ENCODE assay signal across 24 mouse cellular contexts in the genomic region with DNA sequence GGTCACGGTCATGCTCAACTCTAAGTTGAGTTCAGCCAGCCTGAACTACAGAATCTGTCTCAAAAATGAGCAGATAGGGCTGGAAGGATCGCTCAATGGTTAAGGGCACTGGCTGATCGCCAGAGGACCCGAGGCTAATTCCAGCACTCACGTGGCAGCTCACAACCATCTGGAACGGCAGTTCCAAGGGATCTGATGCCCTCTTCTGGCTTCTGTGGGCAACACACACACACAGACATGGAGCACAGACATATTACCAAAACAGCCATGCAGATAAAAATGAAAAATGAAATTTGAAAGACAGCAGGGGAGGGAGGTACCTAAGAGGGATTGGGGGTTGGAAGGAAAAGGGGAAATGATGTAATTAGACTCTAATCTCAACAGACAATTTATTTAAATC. TPM values are rescaled to one million over a fixed set of nuclear protein-coding genes. Genes with fewer than 3 reads are reported as not detected.
DNase-seq lines count a peak whose midpoint lies in the region; ATAC-seq and TF ChIP-seq lines count a peak whose summit lies in the region.
"Had no signal": no experiment of that assay in that cellular context is flagged by ENCODE, and none has a peak within 500 bp of the region (broad histone marks: within the 10 kb centered on the region; RNA-seq: fewer than 3 reads in every experiment).

No protein-coding gene starts in this region.

- no peaks in the 10 kb centered on the region for H3K9me3 ChIP-seq in intestine, postnatal 0 days (ENCODE audit: control insufficient read depth)
- no peaks in the 10 kb centered on the region for H3K9me3 ChIP-seq in intestine, embryonic 16.5 days (ENCODE audit: control insufficient read depth, low read length)
- H3K9me3 ChIP-seq in midbrain, embryonic 11.5 days (ENCODE audit: control insufficient read depth, low read length) = no peaks in the 10 kb centered on the region
- no peaks in the 10 kb centered on the region for H3K9me3 ChIP-seq in midbrain, embryonic 13.5 days
- H3K9me3 ChIP-seq: forebrain, embryonic 10.5 days; heart, embryonic 12.5 days; liver, embryonic 13.5 days; midbrain, embryonic 10.5 days; neural tube, embryonic 15.5 days had no signal

- H3K4me1 ChIP-seq in intestine, postnatal 0 days (replicated peaks; ENCODE audit: control insufficient read depth, insufficient read depth, low read length) = 0 out of 2 replicates have a peak, but pooled peaks cover 4% of the 10 kb centered on the region
- H3K4me1 ChIP-seq in intestine, embryonic 16.5 days (ENCODE audit: control insufficient read depth, insufficient read depth, low read length) = no peaks in the 10 kb centered on the region
- H3K4me1 ChIP-seq in midbrain, embryonic 11.5 days (ENCODE audit: control insufficient read depth, insufficient read depth, low read length) = peaks cover 6% of the 10 kb centered on the region; the same call in 1 of the 2 replicates
- H3K4me1 ChIP-seq in midbrain, embryonic 13.5 days (replicated peaks) = peaks cover 11% of the 10 kb centered on the region

- ATAC-seq in intestine, postnatal 0 days = no peak
- no peak for ATAC-seq in intestine, embryonic 16.5 days
- no peak for ATAC-seq in midbrain, embryonic 11.5 days (ENCODE audit: low FRiP score)
- ATAC-seq in midbrain, embryonic 13.5 days = no peak
- ATAC-seq in frontal cortex, adult (ENCODE audit: low TSS enrichment) = no peak
- ATAC-seq: forebrain, embryonic 16.5 days had no signal

- DNase-seq in midbrain, embryonic 11.5 days (ENCODE audit: low spot score, missing footprints) = peak; percentile 35
- DNase-seq in ZHBTc4 (ENCODE audit: low read depth, low spot score) = peak; percentile 42
- no peak for DNase-seq in right cerebral cortex, adult 2 months (ENCODE audit: low spot score in 2 of 2)
- DNase-seq: adrenal gland, adult 8-10 months; cerebellum, adult 8-10 months; cerebellum, postnatal 36 days; gastrocnemius, postnatal 14 days; heart, adult 18-20 months; heart, postnatal 10 days; kidney, adult 18-20 months; kidney, postnatal 10 days; liver, embryonic 13.5 days; right cerebral cortex, postnatal 14 days had no signal

- WGBS in intestine, postnatal 0 days = 65% methylated on average over 6 of the region's 6 CpGs
- WGBS in intestine, embryonic 16.5 days = 56% methylated on average over 6 of the region's 6 CpGs
- 61% methylated on average over 6 of the region's 6 CpGs for WGBS in midbrain, embryonic 11.5 days
- WGBS in midbrain, embryonic 13.5 days = 54% methylated on average over 6 of the region's 6 CpGs

- H3K27ac ChIP-seq in intestine, postnatal 0 days (ENCODE audit: low read depth, low read length) = no peak overlapping the region
- H3K27ac ChIP-seq in intestine, embryonic 16.5 days (ENCODE audit: low read length) = no peak overlapping the region
- H3K27ac ChIP-seq in midbrain, embryonic 11.5 days (ENCODE audit: low read depth, low read length) = no peak overlapping the region
- H3K27ac ChIP-seq in midbrain, embryonic 13.5 days = no peak overlapping the region
- H3K27ac ChIP-seq: forebrain, embryonic 10.5 days; liver, embryonic 13.5 days; macrophage; midbrain, embryonic 10.5 days; neural tube, embryonic 15.5 days; stomach, postnatal 0 days had no signal

- H3K4me2 ChIP-seq in intestine, postnatal 0 days (replicated peaks; ENCODE audit: low read depth) = no peak overlapping the region
- no peak overlapping the region for H3K4me2 ChIP-seq in intestine, embryonic 16.5 days (ENCODE audit: low read depth, low read length)
- H3K4me2 ChIP-seq in midbrain, embryonic 11.5 days = no peak overlapping the region
- no peak overlapping the region for H3K4me2 ChIP-seq in midbrain, embryonic 13.5 days (replicated peaks)
- H3K4me2 ChIP-seq: heart, embryonic 12.5 days; liver, embryonic 13.5 days; neural tube, embryonic 15.5 days had no signal

- peak; percentile 33; the same call in 1 of the 2 replicates for TF ChIP-seq CTCF in intestine, postnatal 0 days (IDR thresholded peaks at IDR 0.05; ENCODE audit: low read depth)

- H3K9ac ChIP-seq in intestine, postnatal 0 days (ENCODE audit: low read depth, low read length) = no peak overlapping the region
- no peak overlapping the region for H3K9ac ChIP-seq in intestine, embryonic 16.5 days (ENCODE audit: low read depth, low read length)
- H3K9ac ChIP-seq in midbrain, embryonic 11.5 days (ENCODE audit: low read length) = no peak overlapping the region
- H3K9ac ChIP-seq in midbrain, embryonic 13.5 days (replicated peaks) = no peak overlapping the region
- H3K9ac ChIP-seq: heart, embryonic 12.5 days; liver, embryonic 13.5 days; neural tube, embryonic 15.5 days had no signal

- H3K27me3 ChIP-seq in intestine, postnatal 0 days (replicated peaks; ENCODE audit: control insufficient read depth, insufficient read depth, low read length) = no peaks in the 10 kb centered on the region
- no peaks in the 10 kb centered on the region for H3K27me3 ChIP-seq in intestine, embryonic 16.5 days (replicated peaks; ENCODE audit: control insufficient read depth, insufficient read depth, low read length)
- no peaks in the 10 kb centered on the region for H3K27me3 ChIP-seq in midbrain, embryonic 11.5 days (ENCODE audit: control insufficient read depth, insufficient read depth, low read length)
- H3K27me3 ChIP-seq in midbrain, embryonic 13.5 days = no peaks in the 10 kb centered on the region
- H3K27me3 ChIP-seq: heart, embryonic 12.5 days; liver, embryonic 13.5 days; neural tube, embryonic 15.5 days had no signal

- peaks cover 13% of the 10 kb centered on the region; the same call in 1 of the 2 replicates for H3K36me3 ChIP-seq in intestine, postnatal 0 days (ENCODE audit: control insufficient read depth, insufficient read depth)
- H3K36me3 ChIP-seq in intestine, embryonic 16.5 days (ENCODE audit: control insufficient read depth, insufficient read depth, low read length) = 0 out of 2 replicates have a peak, but pooled peaks cover 3% of the 10 kb centered on the region
- peaks cover 3% of the 10 kb centered on the region; the same call in 1 of the 2 replicates for H3K36me3 ChIP-seq in midbrain, embryonic 11.5 days (ENCODE audit: control insufficient read depth, insufficient read depth, low read length)
- peaks cover 39% of the 10 kb centered on the region for H3K36me3 ChIP-seq in midbrain, embryonic 13.5 days

- H3K4me3 ChIP-seq in intestine, postnatal 0 days (ENCODE audit: low read depth, low read length) = no peak overlapping the region
- no peak overlapping the region for H3K4me3 ChIP-seq in intestine, embryonic 16.5 days (ENCODE audit: low read length)
- H3K4me3 ChIP-seq in midbrain, embryonic 11.5 days (ENCODE audit: low read depth, low read length) = no peak overlapping the region
- no peak overlapping the region for H3K4me3 ChIP-seq in midbrain, embryonic 13.5 days (replicated peaks)
- H3K4me3 ChIP-seq: forebrain, embryonic 10.5 days; heart, embryonic 12.5 days; liver, embryonic 13.5 days; midbrain, embryonic 10.5 days; neural tube, embryonic 15.5 days had no signal

RNA-seq across cellular contexts. Expression of a gene that starts 5.3 kb away (rescaled TPM):
- polyA plus RNA-seq in intestine, postnatal 0 days (2015; fragmentation: Nextera tagmentation; extraction: Ambion mirVana) = 7.7 and 8.0 TPM in 2 replicates
- polyA plus RNA-seq in intestine, embryonic 16.5 days (2015; fragmentation: Nextera tagmentation; extraction: Ambion mirVana) = 14.8 and 15.3 TPM in 2 replicates
- 15.9 and 17.8 TPM in 2 replicates for polyA plus RNA-seq in midbrain, embryonic 11.5 days (2014; fragmentation: Nextera tagmentation; extraction: Ambion mirVana)
- polyA plus RNA-seq in midbrain, embryonic 13.5 days (2015; fragmentation: Nextera tagmentation; extraction: Ambion mirVana) = 9.1 and 9.2 TPM in 2 replicates

Comparison
In these comparisons a context has a peak if more than half of its experiments do, and no peak if none do; other contexts are left out.
1. DNase-seq: peak in midbrain, embryonic 11.5 days (single experiment) and ZHBTc4 (single experiment); none in right cerebral cortex, adult 2 months (0 of 2).